Mouse (Mus musculus) intestine, embryonic 14.5 days (tissue): ENCODE data around the gene Deaf1. TPM values are rescaled to one million over a fixed set of nuclear protein-coding genes. Genes with fewer than 3 reads are reported as not detected.

Experiments used
- polyA plus RNA-seq: library from polyadenylated mRNA; unstranded; fragments of >200 nt; fragmentation: Nextera tagmentation; extraction: Ambion mirVana; gene quantifications from 2 replicates; pipeline ENCODE4 v1.2.1, GENCODE M21; 2014

Deaf1 gene
- polyA plus RNA-seq, 1 experiment from 2014 or later: 90.9 TPM

Other genes starting within 250 kb of the Deaf1 start
- gene Pkp3, start 249.5 kb downstream of the Deaf1 start, polyA plus RNA-seq: 11.6 and 14.7 TPM in 2 replicates
- 10.6 and 11.2 TPM in 2 replicates for gene Sigirr, start 227.1 kb downstream of the Deaf1 start, polyA plus RNA-seq
- gene Ano9, start 209.9 kb downstream of the Deaf1 start, polyA plus RNA-seq: 18.5 and 20.3 TPM in 2 replicates
- 62.6 and 63.9 TPM in 2 replicates for gene Ptdss2, start 205.3 kb downstream of the Deaf1 start, polyA plus RNA-seq
- gene Rnh1, start 154.8 kb downstream of the Deaf1 start, polyA plus RNA-seq: 121 and 123 TPM in 2 replicates
- gene Hras, start 133.7 kb downstream of the Deaf1 start, polyA plus RNA-seq: 72.6 and 96.6 TPM in 2 replicates
- 3.9 and 4.9 TPM in 2 replicates for gene Lrrc56, start 133.5 kb downstream of the Deaf1 start, polyA plus RNA-seq
- gene Lmntd2, start 113.6 kb downstream of the Deaf1 start, polyA plus RNA-seq: 2.7 and 2.8 TPM in 2 replicates
- 60.3 and 61.4 TPM in 2 replicates for gene Rassf7, start 111.8 kb downstream of the Deaf1 start, polyA plus RNA-seq
- gene Phrf1, start 98.9 kb downstream of the Deaf1 start, polyA plus RNA-seq: 73.3 and 80.7 TPM in 2 replicates
- gene Irf7, start 61.2 kb downstream of the Deaf1 start, polyA plus RNA-seq: 2.7 and 3.1 TPM in 2 replicates
- 31.9 and 36.8 TPM in 2 replicates for gene Cdhr5, start 50.9 kb downstream of the Deaf1 start, polyA plus RNA-seq
- 136 and 201 TPM in 2 replicates for gene Sct, start 48.6 kb downstream of the Deaf1 start, polyA plus RNA-seq
- 0.39 and 0.93 TPM in 2 replicates for gene Drd4, start 35.7 kb downstream of the Deaf1 start, polyA plus RNA-seq
- gene Tmem80, start within 50 bp of the Deaf1 start, polyA plus RNA-seq: 23.1 and 27.0 TPM in 2 replicates
- gene Eps8l2, start 11.2 kb upstream of the Deaf1 start, polyA plus RNA-seq: 49.4 and 61.2 TPM in 2 replicates
- gene Taldo1, start 64.5 kb upstream of the Deaf1 start, polyA plus RNA-seq: 339 and 344 TPM in 2 replicates
- gene Gatd1, start 86.4 kb upstream of the Deaf1 start, polyA plus RNA-seq: 49.2 and 56.2 TPM in 2 replicates
- gene Cend1, start 101.8 kb upstream of the Deaf1 start, polyA plus RNA-seq: 1.5 and 1.8 TPM in 2 replicates
- gene Slc25a22, start 110.2 kb upstream of the Deaf1 start, polyA plus RNA-seq: 34.7 and 35.3 TPM in 2 replicates
- gene Pidd1, start 116.3 kb upstream of the Deaf1 start, polyA plus RNA-seq: 10.6 and 11.5 TPM in 2 replicates
- gene Rplp2, start 119.7 kb upstream of the Deaf1 start, polyA plus RNA-seq: 1,554 and 1,709 TPM in 2 replicates
- gene Pnpla2, start 127.5 kb upstream of the Deaf1 start, polyA plus RNA-seq: 24.6 and 30.2 TPM in 2 replicates
- gene Cracr2b, start 133.4 kb upstream of the Deaf1 start, polyA plus RNA-seq: 13.8 and 14.0 TPM in 2 replicates
- 73.4 and 73.5 TPM in 2 replicates for gene Cd151, start 139.7 kb upstream of the Deaf1 start, polyA plus RNA-seq
- 67.7 and 73.4 TPM in 2 replicates for gene Polr2l, start 147.4 kb upstream of the Deaf1 start, polyA plus RNA-seq
- gene Tspan4, start 147.6 kb upstream of the Deaf1 start, polyA plus RNA-seq: 75.1 and 83.9 TPM in 2 replicates
- gene Chid1, start 212.2 kb upstream of the Deaf1 start, polyA plus RNA-seq: 39.0 and 42.1 TPM in 2 replicates
- 70.0 and 77.7 TPM in 2 replicates for gene Ap2a2, start 234.5 kb upstream of the Deaf1 start, polyA plus RNA-seq